In genomic region chr8:116630066-116630465, GRCm38 (mm10) we compare ENCODE assay signal across 13 mouse cellular contexts.
DNase-seq lines count a peak whose midpoint lies in the region; ATAC-seq and TF ChIP-seq lines count a peak whose summit lies in the region.
"Had no signal": no experiment of that assay in that cellular context is flagged by ENCODE, and none has a peak within 500 bp of the region (broad histone marks: within the 10 kb centered on the region; RNA-seq: fewer than 3 reads in every experiment).

No protein-coding gene starts in this region.

- no peaks in the 10 kb centered on the region for H3K27me3 ChIP-seq in intestine, embryonic 16.5 days (replicated peaks; ENCODE audit: control insufficient read depth, insufficient read depth, low read length)
- no peaks in the 10 kb centered on the region for H3K27me3 ChIP-seq in intestine, postnatal 0 days (replicated peaks; ENCODE audit: control insufficient read depth, insufficient read depth, low read length)
- H3K27me3 ChIP-seq: embryonic facial prominence, embryonic 12.5 days; limb, embryonic 15.5 days had no signal

- H3K4me1 ChIP-seq in intestine, embryonic 16.5 days (ENCODE audit: control insufficient read depth, insufficient read depth, low read length) = no peaks in the 10 kb centered on the region
- no peaks in the 10 kb centered on the region for H3K4me1 ChIP-seq in intestine, postnatal 0 days (replicated peaks; ENCODE audit: control insufficient read depth, insufficient read depth, low read length)
- H3K4me1 ChIP-seq: embryonic facial prominence, embryonic 12.5 days; limb, embryonic 15.5 days had no signal

- TF ChIP-seq CTCF in intestine, postnatal 0 days (IDR thresholded peaks at IDR 0.05; ENCODE audit: low read depth) = no peak

- peak; percentile 53 for DNase-seq in thymus, postnatal 4 days
- no peak for DNase-seq in thymus, postnatal 0 days (ENCODE audit: low spot score)
- no peak for DNase-seq in ovary, postnatal 14 days (ENCODE audit: low spot score)
- DNase-seq: kidney, postnatal 14 days; right cerebral cortex, postnatal 14 days had no signal

- no peak overlapping the region for H3K4me2 ChIP-seq in intestine, embryonic 16.5 days (ENCODE audit: low read depth, low read length)
- H3K4me2 ChIP-seq in intestine, postnatal 0 days (replicated peaks; ENCODE audit: low read depth) = no peak overlapping the region
- H3K4me2 ChIP-seq: embryonic facial prominence, embryonic 12.5 days; limb, embryonic 15.5 days had no signal

- no peak overlapping the region for H3K9ac ChIP-seq in intestine, embryonic 16.5 days (ENCODE audit: low read depth, low read length)
- no peak overlapping the region for H3K9ac ChIP-seq in intestine, postnatal 0 days (ENCODE audit: low read depth, low read length)
- H3K9ac ChIP-seq: embryonic facial prominence, embryonic 12.5 days; limb, embryonic 15.5 days had no signal

- ATAC-seq in intestine, embryonic 16.5 days = peak; percentile 13; the same call in 1 of the 2 replicates
- ATAC-seq in intestine, postnatal 0 days = no peak
- 0 out of 2 replicates have a peak, but pooled peaks have one; percentile 19 for ATAC-seq in erythroid progenitor cell, adult 5-6 weeks (replicated peaks; ENCODE audit: low FRiP score, poor library complexity, severe bottlenecking)
- ATAC-seq in erythroblast, adult 5-6 weeks (replicated peaks; ENCODE audit: low FRiP score, poor library complexity, severe bottlenecking) = no peak
- ATAC-seq: forebrain, embryonic 16.5 days; hindbrain, embryonic 16.5 days had no signal

- 44% methylated on average over 11 of the region's 11 CpGs for WGBS in intestine, embryonic 16.5 days
- 34% methylated on average over 11 of the region's 11 CpGs for WGBS in intestine, postnatal 0 days

- H3K4me3 ChIP-seq in intestine, embryonic 16.5 days (ENCODE audit: low read length) = no peak overlapping the region
- H3K4me3 ChIP-seq in intestine, postnatal 0 days (ENCODE audit: low read depth, low read length) = no peak overlapping the region
- H3K4me3 ChIP-seq: embryonic facial prominence, embryonic 12.5 days; limb, embryonic 15.5 days had no signal

- H3K9me3 ChIP-seq in intestine, embryonic 16.5 days (ENCODE audit: control insufficient read depth, low read length) = no peaks in the 10 kb centered on the region
- no peaks in the 10 kb centered on the region for H3K9me3 ChIP-seq in intestine, postnatal 0 days (ENCODE audit: control insufficient read depth)
- H3K9me3 ChIP-seq: embryonic facial prominence, embryonic 12.5 days; limb, embryonic 15.5 days had no signal

- H3K27ac ChIP-seq in intestine, embryonic 16.5 days (ENCODE audit: low read length) = no peak overlapping the region
- H3K27ac ChIP-seq in intestine, postnatal 0 days (ENCODE audit: low read depth, low read length) = no peak overlapping the region
- H3K27ac ChIP-seq: embryonic facial prominence, embryonic 12.5 days; limb, embryonic 15.5 days had no signal

- no peaks in the 10 kb centered on the region for H3K36me3 ChIP-seq in intestine, embryonic 16.5 days (ENCODE audit: control insufficient read depth, insufficient read depth, low read length)
- H3K36me3 ChIP-seq in intestine, postnatal 0 days (ENCODE audit: control insufficient read depth, insufficient read depth) = no peaks in the 10 kb centered on the region
- H3K36me3 ChIP-seq: embryonic facial prominence, embryonic 12.5 days; limb, embryonic 15.5 days had no signal

Comparison
In these comparisons a context has a peak if more than half of its experiments do, and no peak if none do; other contexts are left out.
1. ATAC-seq: peak in intestine, embryonic 16.5 days (single experiment) and erythroid progenitor cell, adult 5-6 weeks (single experiment); none in intestine, postnatal 0 days (single experiment) and erythroblast, adult 5-6 weeks (single experiment).